Mouse (Mus musculus) lung, postnatal 0 days (tissue): ENCODE results near the gene Tm2d3. TPM values are rescaled to one million over a fixed set of nuclear protein-coding genes. Genes with fewer than 3 reads are reported as not detected.
A peak's percentile ranks its signal among the peaks of the same experiment; 100 is the strongest.

Source experiments
- ATAC-seq: fragments of 200-750 bp; cut with Nextera tagmentation; 2 replicates; pipeline ENCODE4 v1.8.0; 2017; ENCODE audit warnings: moderate library complexity
- DNase-seq: peaks from one replicate; pipeline ENCODE4 v3.0.0-alpha.2; 2016; ENCODE audit warnings: low spot score
- H3K27ac ChIP-seq: fragments of 300-500 bp; sonication (generic); 2 replicates; pipeline ENCODE4 v1.5.1; 2014; ENCODE audit warnings: antibody characterized with exemption, mild to moderate bottlenecking, low read length, mixed read lengths
- H3K27me3 ChIP-seq: fragments of 300-500 bp; sonication (generic); replicated peaks from 2 replicates; pipeline ENCODE4 v1.6.1; 2014; ENCODE audit warnings: low read length, mixed read lengths; ENCODE audit not compliant: insufficient read depth
- H3K36me3 ChIP-seq: fragments of 300-500 bp; sonication (generic); 2 replicates; pipeline ENCODE4 v1.6.1; 2014; ENCODE audit warnings: low read length, mixed read lengths; ENCODE audit not compliant: insufficient read depth
- H3K4me1 ChIP-seq: fragments of 300-500 bp; sonication (generic); 2 replicates; pipeline ENCODE4 v1.6.1; 2014; ENCODE audit warnings: antibody characterized with exemption, low read depth, low read length, mixed read lengths; ENCODE audit not compliant: insufficient read depth
- H3K4me2 ChIP-seq: fragments of 300-500 bp; sonication (generic); replicated peaks from 2 replicates; pipeline ENCODE4 v1.6.1; 2014; ENCODE audit warnings: low read depth, mild to moderate bottlenecking, low read length, moderate library complexity, mixed read lengths
- H3K4me3 ChIP-seq: fragments of 300-500 bp; sonication (generic); 2 replicates; pipeline ENCODE4 v1.5.1; 2014; ENCODE audit warnings: low read depth, low read length
- H3K9ac ChIP-seq: fragments of 300-500 bp; sonication (generic); replicated peaks from 2 replicates; pipeline ENCODE4 v1.6.1; 2014; ENCODE audit warnings: low read depth, mild to moderate bottlenecking
- H3K9me3 ChIP-seq: fragments of 300-500 bp; sonication (generic); 2 replicates; pipeline ENCODE4 v1.6.1; 2016; ENCODE audit warnings: low read length, mixed read lengths
- CTCF ChIP-seq: IDR thresholded peaks from 2 replicates; pipeline ENCODE4 v1.5.1; 2016; ENCODE audit warnings: antibody characterized with exemption, mild to moderate bottlenecking
- EP300 ChIP-seq: IDR thresholded peaks from 2 replicates; pipeline ENCODE4 v1.6.1; 2016; ENCODE audit warnings: antibody characterized with exemption, mild to moderate bottlenecking, control low read depth
- WGBS: fragments of 180-500 bp; shearing (Covaris S2); extraction: QIAGEN DNeasy Blood & Tissue Kit; methylation state at CpG from one replicate; pipeline ENCODE4 v1.1.7; 2014; 5-methylcytosine and 5-hydroxymethylcytosine counted together
- polyA plus RNA-seq: library from polyadenylated mRNA; unstranded; fragments of >200 nt; fragmentation: Nextera tagmentation; extraction: Ambion mirVana; gene quantifications from 2 replicates; pipeline ENCODE4 v1.2.1, GENCODE M21; 2015

Gene Tm2d3
- polyA plus RNA-seq, 1 experiment from 2014 or later = 69.8 TPM

DNA sequence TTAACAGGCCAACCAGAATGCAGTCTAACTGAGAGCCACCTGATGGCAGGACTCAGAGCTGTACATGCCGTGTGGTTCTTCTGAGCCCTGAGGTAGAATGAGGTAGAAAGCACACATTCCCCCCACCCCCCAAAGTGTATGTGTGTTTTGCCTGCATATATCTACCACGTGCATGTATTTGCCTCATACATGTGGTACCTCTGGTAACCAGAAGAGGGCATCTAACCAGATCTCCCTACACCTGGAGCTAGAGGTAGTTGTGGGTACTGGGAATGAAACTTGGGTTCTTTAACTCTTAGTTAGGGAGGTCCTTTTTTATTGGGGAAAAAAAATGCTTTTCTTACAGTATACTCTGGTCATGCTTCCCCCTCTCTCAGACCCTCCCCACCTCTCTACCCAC is 5.5 kb downstream of the Tm2d3 start:
- no peak for ATAC-seq
- no peak overlapping the region for H3K27ac ChIP-seq
- DNase-seq = peak; percentile 32
- H3K9ac ChIP-seq = no peak overlapping the region
- no peak overlapping the region for H3K4me2 ChIP-seq
- H3K4me1 ChIP-seq = peaks cover 4% of the 10 kb centered on the region; the same call in 1 of the 2 replicates
- no peaks in the 10 kb centered on the region for H3K9me3 ChIP-seq
- no peaks in the 10 kb centered on the region for H3K27me3 ChIP-seq
- peaks cover 13% of the 10 kb centered on the region; the same call in 1 of the 2 replicates for H3K36me3 ChIP-seq
- WGBS = 44% methylated on average over 2 of the region's 2 CpGs
- TF ChIP-seq EP300 (no peak), CTCF (peak; percentile 67)
- H3K4me3 ChIP-seq = no peak overlapping the region

DNA sequence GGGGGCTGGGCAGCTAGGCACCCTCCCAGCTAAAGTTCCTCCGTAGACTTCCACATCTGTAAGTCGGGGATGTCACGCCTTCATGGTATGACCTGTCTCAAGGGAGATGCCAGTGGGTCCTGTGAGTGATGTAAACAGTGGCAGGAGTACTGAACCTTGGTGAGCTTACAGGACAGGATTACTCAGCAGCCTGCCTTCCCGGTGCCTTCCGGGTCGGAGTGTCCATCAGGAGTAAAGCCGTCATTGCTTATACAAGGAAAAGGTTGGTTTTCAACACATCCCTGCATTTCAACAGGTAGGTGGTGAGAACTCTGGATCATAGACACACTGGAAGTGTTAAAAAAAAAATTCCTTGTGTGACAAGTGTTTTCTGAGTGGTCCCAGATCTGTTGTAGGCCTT is 11.1 kb downstream of the Tm2d3 start:
- 81% methylated on average over 7 of the region's 7 CpGs for WGBS

DNA sequence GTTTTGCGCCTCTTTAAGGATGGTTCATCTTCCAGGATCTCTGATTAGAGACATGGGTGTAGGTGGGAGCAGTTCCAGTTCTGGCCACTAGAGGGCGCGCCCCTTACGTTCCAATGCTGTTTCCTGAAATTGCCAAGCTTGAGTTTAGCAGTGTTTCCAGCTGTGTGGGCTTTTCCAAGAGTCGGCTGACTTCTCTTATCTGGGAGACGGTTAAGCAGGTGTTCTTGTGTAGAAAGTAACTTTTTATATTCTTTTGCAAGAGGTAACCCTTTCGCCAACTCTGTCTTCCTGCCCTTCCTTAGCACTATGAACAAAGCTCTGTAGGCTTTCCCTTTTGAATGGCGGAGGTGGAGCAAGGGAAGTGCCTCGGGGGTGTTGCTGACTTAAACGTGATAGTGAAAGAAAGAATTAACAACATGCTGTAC is 13.9 kb downstream of the Tm2d3 start:
- H3K9me3 ChIP-seq = no peaks in the 10 kb centered on the region
- no peak overlapping the region for H3K27ac ChIP-seq
- peak overlapping the region; percentile 24; the same call in 1 of the 2 replicates for H3K9ac ChIP-seq
- H3K4me3 ChIP-seq = peak overlapping the region; percentile 32
- ATAC-seq (peak; percentile 71), DNase-seq (peak; percentile 84)
- WGBS = 5% methylated on average over 10 of the region's 10 CpGs
- TF ChIP-seq CTCF = peak; percentile 99
- no peak for TF ChIP-seq EP300
- H3K4me2 ChIP-seq = peak overlapping the region; percentile 49
- no peaks in the 10 kb centered on the region for H3K4me1 ChIP-seq
- 0 out of 2 replicates have a peak, but pooled peaks cover 4% of the 10 kb centered on the region for H3K36me3 ChIP-seq
- H3K27me3 ChIP-seq = no peaks in the 10 kb centered on the region

More for the DNA sequence above, 11.1 kb downstream of the Tm2d3 start:
- DNase-seq = no peak
- no peak for ATAC-seq
- H3K4me2 ChIP-seq = no peak overlapping the region
- no peak overlapping the region for H3K27ac ChIP-seq
- H3K4me3 ChIP-seq = no peak overlapping the region
- no peaks in the 10 kb centered on the region for H3K9me3 ChIP-seq
- no peak for TF ChIP-seq EP300
- TF ChIP-seq CTCF = no peak
- H3K9ac ChIP-seq = no peak overlapping the region
- H3K4me1 ChIP-seq = no peaks in the 10 kb centered on the region
- no peaks in the 10 kb centered on the region for H3K27me3 ChIP-seq
- peaks cover 13% of the 10 kb centered on the region; the same call in 1 of the 2 replicates for H3K36me3 ChIP-seq

DNA sequence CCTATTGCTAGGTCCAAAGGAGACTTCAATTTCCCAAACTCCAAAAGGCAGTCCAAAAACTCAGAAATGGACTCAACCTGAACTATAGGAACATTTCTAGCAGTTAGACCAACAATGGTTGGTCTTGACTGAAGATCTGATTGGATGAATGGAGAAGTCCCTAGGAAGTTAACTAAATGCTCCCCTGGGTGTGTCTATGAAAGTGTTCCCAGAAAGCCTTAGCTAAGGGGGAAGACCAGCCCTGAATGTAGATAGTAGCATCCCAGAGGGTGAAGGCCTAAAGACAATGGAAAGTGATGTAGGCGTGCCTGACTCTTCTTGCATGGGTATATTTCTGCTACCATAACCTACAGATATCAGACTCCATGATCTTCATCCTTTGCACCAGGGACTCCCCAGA is 17.5 kb downstream of the Tm2d3 start:
- Histone ChIP-seq H3K9me3 (no peaks in the 10 kb centered on the region), H3K9ac (no peak overlapping the region), H3K27me3 (no peaks in the 10 kb centered on the region), H3K4me3 (no peak overlapping the region), H3K4me1 (no peaks in the 10 kb centered on the region), H3K36me3 (no peaks in the 10 kb centered on the region), H3K4me2 (no peak overlapping the region), H3K27ac (no peak overlapping the region)
- TF ChIP-seq CTCF = no peak
- no peak for TF ChIP-seq EP300
- no peak for DNase-seq
- 90% methylated on average over 1 of the region's 1 CpGs for WGBS
- no peak for ATAC-seq

DNA sequence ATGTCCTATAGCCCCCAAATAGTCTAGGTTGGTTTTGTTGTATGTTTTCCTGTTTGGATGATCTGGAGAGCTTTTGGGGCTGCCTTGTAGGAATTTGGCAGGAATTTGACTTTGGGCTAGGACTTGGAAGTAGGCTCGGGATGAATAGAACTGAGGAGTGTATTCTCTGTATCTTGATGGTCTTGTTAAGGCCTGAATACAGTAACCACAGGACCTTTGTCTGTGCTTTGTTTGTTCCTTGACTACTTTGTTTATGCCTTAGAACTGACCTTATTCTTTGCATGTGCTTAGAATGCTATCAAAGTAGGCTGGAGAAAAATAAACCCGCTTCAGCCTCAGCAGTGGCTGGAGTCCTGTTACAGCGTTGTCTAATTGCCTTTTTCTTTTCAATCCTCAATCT is 19.3 kb downstream of the Tm2d3 start:
- TF ChIP-seq CTCF (no peak), EP300 (no peak)
- H3K27me3 ChIP-seq = no peaks in the 10 kb centered on the region
- no peak for ATAC-seq
- H3K9ac ChIP-seq = no peak overlapping the region
- DNase-seq = no peak
- WGBS = 79% methylated on average over 3 of the region's 3 CpGs
- no peaks in the 10 kb centered on the region for H3K4me1 ChIP-seq
- no peak overlapping the region for H3K4me3 ChIP-seq
- no peak overlapping the region for H3K27ac ChIP-seq
- H3K9me3 ChIP-seq = no peaks in the 10 kb centered on the region
- H3K36me3 ChIP-seq = no peaks in the 10 kb centered on the region
- no peak overlapping the region for H3K4me2 ChIP-seq

DNA sequence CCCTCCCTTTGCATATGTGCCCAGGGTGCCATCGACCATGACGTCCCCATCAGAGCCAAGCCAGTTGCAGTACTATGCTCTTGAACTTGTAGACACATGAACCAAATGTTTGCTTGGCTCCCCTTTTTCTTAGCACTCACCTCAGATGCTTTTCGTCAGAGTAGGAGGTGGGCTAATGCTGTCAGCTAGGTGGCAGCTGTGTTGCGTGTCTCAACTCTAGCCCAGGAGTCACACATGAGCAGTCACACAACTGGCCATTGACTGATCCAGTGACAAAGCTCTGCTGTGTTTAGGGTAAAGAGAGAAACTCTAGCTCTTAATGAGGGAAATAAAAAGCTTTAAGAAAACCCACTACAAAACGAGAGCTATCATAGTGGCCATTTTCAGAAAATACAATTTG is 22.8 kb downstream of the Tm2d3 start:
- no peak for DNase-seq
- H3K27ac ChIP-seq = no peak overlapping the region
- H3K9me3 ChIP-seq = no peaks in the 10 kb centered on the region
- ATAC-seq = no peak
- no peak for TF ChIP-seq EP300
- peak; percentile 32 for TF ChIP-seq CTCF
- 46% methylated on average over 5 of the region's 5 CpGs for WGBS
- H3K4me3 ChIP-seq = no peak overlapping the region
- H3K9ac ChIP-seq = no peak overlapping the region
- no peaks in the 10 kb centered on the region for H3K4me1 ChIP-seq
- no peaks in the 10 kb centered on the region for H3K27me3 ChIP-seq
- H3K4me2 ChIP-seq = no peak overlapping the region
- no peaks in the 10 kb centered on the region for H3K36me3 ChIP-seq

DNA sequence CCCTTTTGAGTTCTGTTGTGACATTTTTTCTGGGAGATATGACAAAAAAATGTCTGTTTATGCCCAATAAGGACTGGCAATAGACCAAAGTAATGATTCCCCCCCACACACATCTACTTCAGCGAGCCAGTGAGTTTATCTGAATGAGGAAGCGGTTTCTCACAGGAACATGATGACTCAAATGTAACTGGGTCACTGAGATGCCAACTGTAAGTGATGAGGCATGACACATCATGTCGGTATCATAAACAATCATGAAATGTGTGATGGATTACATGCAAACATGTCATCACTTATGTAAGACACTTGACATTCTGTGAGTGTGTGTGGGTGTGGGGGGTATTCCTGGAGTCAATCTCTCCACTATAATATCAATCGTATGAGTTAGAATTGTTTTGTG is 23.3 kb downstream of the Tm2d3 start:
- Histone ChIP-seq H3K4me1 (no peaks in the 10 kb centered on the region), H3K4me2 (no peak overlapping the region), H3K36me3 (no peaks in the 10 kb centered on the region), H3K9ac (no peak overlapping the region), H3K27ac (no peak overlapping the region), H3K9me3 (no peaks in the 10 kb centered on the region), H3K27me3 (no peaks in the 10 kb centered on the region), H3K4me3 (no peak overlapping the region)
- DNase-seq = no peak
- ATAC-seq = peak; percentile 33
- TF ChIP-seq CTCF = no peak
- no peak for TF ChIP-seq EP300
- 44% methylated on average over 4 of the region's 4 CpGs for WGBS
